Mouse (Mus musculus): ENCODE results near the gene Thsd7b. TPM values are rescaled to one million over a fixed set of nuclear protein-coding genes. Genes with fewer than 3 reads are reported as not detected.

Thsd7b gene
- polyA plus RNA-seq, 1 experiment = 0.16 TPM

GRCm38 (mm10) chr1:129990821-129991220 lies 717.7 kb downstream of the Thsd7b start:
- TF ChIP-seq TCF12 (IDR thresholded peaks at IDR 0.05; ENCODE audit: insufficient read depth, poor library complexity, severe bottlenecking) = no peak
- no peak for TF ChIP-seq E2F4 (IDR thresholded peaks at IDR 0.05; ENCODE audit: insufficient read depth)
- no peak for TF ChIP-seq REST (IDR thresholded peaks at IDR 0.05; ENCODE audit: insufficient read depth, insufficient read length)
- TF ChIP-seq MAX (IDR thresholded peaks at IDR 0.05; ENCODE audit: low read depth) = no peak
- TF ChIP-seq POLR2A (IDR thresholded peaks at IDR 0.05; ENCODE audit: insufficient read length, low read depth) = no peak
- no peak for TF ChIP-seq SRF (IDR thresholded peaks at IDR 0.05; ENCODE audit: control insufficient read depth, insufficient read length, low read depth)
- no peak for TF ChIP-seq MYOG (IDR thresholded peaks at IDR 0.05; ENCODE audit: control insufficient read depth in 1 of 3, insufficient read depth in 1 of 3, insufficient read length in 2 of 3, low read depth in 2 of 3)
- no peak for TF ChIP-seq POLR2AphosphoS2 (IDR thresholded peaks at IDR 0.05; ENCODE audit: insufficient read length, low read depth)
- TF ChIP-seq USF1 (IDR thresholded peaks at IDR 0.05; ENCODE audit: low read depth) = no peak
- TF ChIP-seq CEBPB (IDR thresholded peaks at IDR 0.05; ENCODE audit: insufficient read depth, poor library complexity, severe bottlenecking) = no peak
- no peaks in the 10 kb centered on the region for H3K27me3 ChIP-seq (ENCODE audit: control insufficient read depth, insufficient read depth, insufficient read length)
- H3K36me3 ChIP-seq (ENCODE audit: control insufficient read depth, insufficient read depth) = no peaks in the 10 kb centered on the region
- H3K4me2 ChIP-seq (ENCODE audit: low read depth) = no peak overlapping the region
- H3K4me3 ChIP-seq = no peak overlapping the region
- no peak overlapping the region for H3ac ChIP-seq (ENCODE audit: control insufficient read depth, insufficient read length)
- H3K79me2 ChIP-seq (ENCODE audit: control insufficient read depth, insufficient read depth) = no peaks in the 10 kb centered on the region

GRCm38 (mm10) chr1:130055012-130055411 lies 781.9 kb downstream of the Thsd7b start:
- Histone ChIP-seq H3K4me2 (ENCODE audit: low read depth) (no peak overlapping the region), H3K79me2 (ENCODE audit: control insufficient read depth, insufficient read depth) (no peaks in the 10 kb centered on the region), H3ac (ENCODE audit: control insufficient read depth, insufficient read length) (no peak overlapping the region), H3K36me3 (ENCODE audit: control insufficient read depth, insufficient read depth) (no peaks in the 10 kb centered on the region), H3K4me3 (no peak overlapping the region), H3K27me3 (ENCODE audit: control insufficient read depth, insufficient read depth, insufficient read length) (no peaks in the 10 kb centered on the region)
- TF ChIP-seq USF1 (IDR thresholded peaks at IDR 0.05; ENCODE audit: low read depth) (no peak), TCF12 (IDR thresholded peaks at IDR 0.05; ENCODE audit: insufficient read depth, poor library complexity, severe bottlenecking) (no peak), SRF (IDR thresholded peaks at IDR 0.05; ENCODE audit: control insufficient read depth, insufficient read length, low read depth) (no peak), E2F4 (IDR thresholded peaks at IDR 0.05; ENCODE audit: insufficient read depth) (no peak), MYOG (IDR thresholded peaks at IDR 0.05; ENCODE audit: control insufficient read depth in 1 of 3, insufficient read depth in 1 of 3, insufficient read length in 2 of 3, low read depth in 2 of 3) (no peak), MYOD1 (IDR thresholded peaks at IDR 0.05; ENCODE audit: control insufficient read depth in 1 of 3, insufficient read length in 2 of 3, low read depth in 2 of 3) (no peak), MAX (IDR thresholded peaks at IDR 0.05; ENCODE audit: low read depth) (no peak), TCF3 (IDR thresholded peaks at IDR 0.05; ENCODE audit: insufficient read length, low read depth) (no peak), CEBPB (IDR thresholded peaks at IDR 0.05; ENCODE audit: insufficient read depth, poor library complexity, severe bottlenecking) (no peak), POLR2AphosphoS2 (IDR thresholded peaks at IDR 0.05; ENCODE audit: insufficient read length, low read depth) (no peak), REST (IDR thresholded peaks at IDR 0.05; ENCODE audit: insufficient read depth, insufficient read length) (no peak), POLR2A (IDR thresholded peaks at IDR 0.05; ENCODE audit: insufficient read length, low read depth) (no peak)

- no peaks in the 10 kb centered on the region for H3K36me3 ChIP-seq (ENCODE audit: control insufficient read depth, insufficient read depth)
- TF ChIP-seq USF1 (IDR thresholded peaks at IDR 0.05; ENCODE audit: low read depth) (no peak), TCF3 (IDR thresholded peaks at IDR 0.05; ENCODE audit: insufficient read length, low read depth) (no peak), POLR2A (IDR thresholded peaks at IDR 0.05; ENCODE audit: insufficient read length, low read depth) (no peak), E2F4 (IDR thresholded peaks at IDR 0.05; ENCODE audit: insufficient read depth) (no peak), MAX (IDR thresholded peaks at IDR 0.05; ENCODE audit: low read depth) (no peak), SRF (IDR thresholded peaks at IDR 0.05; ENCODE audit: control insufficient read depth, insufficient read length, low read depth) (no peak), TCF12 (IDR thresholded peaks at IDR 0.05; ENCODE audit: insufficient read depth, poor library complexity, severe bottlenecking) (no peak), MYOD1 (IDR thresholded peaks at IDR 0.05; ENCODE audit: control insufficient read depth in 1 of 3, insufficient read length in 2 of 3, low read depth in 2 of 3) (no peak), POLR2AphosphoS2 (IDR thresholded peaks at IDR 0.05; ENCODE audit: insufficient read length, low read depth) (no peak), MYOG (IDR thresholded peaks at IDR 0.05; ENCODE audit: control insufficient read depth in 1 of 3, insufficient read depth in 1 of 3, insufficient read length in 2 of 3, low read depth in 2 of 3) (no peak), CEBPB (IDR thresholded peaks at IDR 0.05; ENCODE audit: insufficient read depth, poor library complexity, severe bottlenecking) (no peak), REST (IDR thresholded peaks at IDR 0.05; ENCODE audit: insufficient read depth, insufficient read length) (no peak)
- H3ac ChIP-seq (ENCODE audit: control insufficient read depth, insufficient read length) = no peak overlapping the region
Observed at GRCm38 (mm10) chr1:130062105-130062504, 789.0 kb downstream of the Thsd7b start.

GRCm38 (mm10) chr1:130066193-130066959 lies 793.3 kb downstream of the Thsd7b start:
- Histone ChIP-seq H3K4me3 (no peak overlapping the region), H3K79me2 (ENCODE audit: control insufficient read depth, insufficient read depth) (no peaks in the 10 kb centered on the region), H3K4me2 (ENCODE audit: low read depth) (no peak overlapping the region), H3ac (ENCODE audit: control insufficient read depth, insufficient read length) (no peak overlapping the region), H3K27me3 (ENCODE audit: control insufficient read depth, insufficient read depth, insufficient read length) (no peaks in the 10 kb centered on the region), H3K36me3 (ENCODE audit: control insufficient read depth, insufficient read depth) (no peaks in the 10 kb centered on the region)
- no peak for TF ChIP-seq SRF (IDR thresholded peaks at IDR 0.05; ENCODE audit: control insufficient read depth, insufficient read length, low read depth)
- TF ChIP-seq REST (IDR thresholded peaks at IDR 0.05; ENCODE audit: insufficient read depth, insufficient read length) = no peak
- TF ChIP-seq MYOD1 (IDR thresholded peaks at IDR 0.05; ENCODE audit: control insufficient read depth in 1 of 3, insufficient read length in 2 of 3, low read depth in 2 of 3) = no peak

More at GRCm38 (mm10) chr1:130062105-130062504, 789.0 kb downstream of the Thsd7b start:
- Histone ChIP-seq H3K4me2 (ENCODE audit: low read depth) (no peak overlapping the region), H3K79me2 (ENCODE audit: control insufficient read depth, insufficient read depth) (no peaks in the 10 kb centered on the region), H3K4me3 (no peak overlapping the region), H3K27me3 (ENCODE audit: control insufficient read depth, insufficient read depth, insufficient read length) (no peaks in the 10 kb centered on the region)
